Mouse (Mus musculus): ENCODE measurements around the gene Cradd. TPM values are rescaled to one million over a fixed set of nuclear protein-coding genes. Genes with fewer than 3 reads are reported as not detected.
A peak's percentile ranks its signal among the peaks of the same experiment; 100 is the strongest.

Gene Cradd
- total RNA-seq, 2 experiments from 2014 or later = 10.5 TPM

DNA sequence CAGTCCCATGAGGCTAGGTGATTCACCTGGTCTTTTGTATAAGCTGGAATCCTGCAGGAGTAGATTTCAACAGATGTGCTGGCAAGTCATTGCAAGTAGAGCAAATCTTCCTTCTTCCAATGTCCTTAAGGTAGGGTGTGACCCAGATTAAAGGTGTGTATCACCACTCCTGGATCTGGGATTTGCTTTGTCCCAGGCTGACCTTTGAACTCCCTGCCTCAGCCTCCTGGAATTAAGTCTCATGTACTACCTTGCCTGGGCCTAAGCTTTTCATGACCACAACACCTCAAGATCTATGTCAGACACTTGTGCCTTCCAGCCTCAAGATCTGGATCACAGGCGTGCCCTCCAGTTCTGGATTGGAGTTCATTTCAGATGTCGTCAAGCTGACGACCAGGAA, 41.9 kb downstream of the Cradd start:
- no peak for DNase-seq
- intact Hi-C loops (cut with DNase I) = no loop called here

DNA sequence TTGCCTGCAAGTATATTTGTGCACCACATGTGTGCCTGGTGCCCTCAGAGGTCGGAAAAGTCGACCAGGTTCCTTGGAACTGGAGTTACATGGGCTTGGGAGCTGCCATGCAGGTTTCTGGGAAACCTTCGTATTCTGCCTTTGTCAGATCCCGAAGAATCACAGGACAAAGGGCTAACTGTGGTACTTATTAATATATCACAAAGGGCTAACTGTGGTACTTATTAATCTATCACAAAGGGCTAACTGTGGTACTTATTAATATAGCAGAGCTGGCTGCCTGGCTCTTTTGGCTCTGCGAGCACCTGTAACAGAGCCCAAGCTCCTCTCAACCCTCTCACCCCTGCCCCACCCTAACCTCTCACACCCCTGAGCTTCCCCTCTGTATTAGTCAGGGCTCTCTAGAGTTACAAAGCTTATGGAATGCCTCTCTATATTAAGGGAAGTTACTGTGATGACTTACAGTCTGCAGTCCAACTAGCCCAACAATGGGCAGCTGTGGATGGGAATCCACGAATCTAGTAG, 42.4 kb downstream of the Cradd start:
- DNase-seq = no peak
- intact Hi-C loops (cut with DNase I) = no loop called here

DNA sequence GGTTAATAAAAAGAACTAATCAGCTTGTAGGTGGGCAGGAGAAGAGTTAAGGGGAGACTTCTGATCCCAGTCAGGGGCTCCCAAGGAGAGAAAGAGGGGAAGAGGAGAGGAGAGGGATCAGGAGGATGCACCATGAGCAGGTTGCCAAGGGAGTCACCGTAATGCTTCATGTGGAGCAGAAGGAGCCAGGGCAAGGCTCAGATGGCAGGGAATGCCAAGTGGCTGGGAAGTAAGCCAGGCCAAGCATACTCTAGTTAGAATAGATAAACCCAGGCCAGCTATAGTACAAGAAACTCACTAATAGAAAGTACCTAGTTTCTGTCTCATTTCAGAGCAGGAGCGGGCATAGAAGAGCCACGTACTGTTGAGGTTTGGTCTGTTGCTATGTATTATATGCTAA, 43.6 kb downstream of the Cradd start:
- intact Hi-C loops (cut with DNase I) = no loop called here
- DNase-seq = peak; percentile 57 to 75

GRCm38 (mm10) chr10:95279459-95279858, 44.5 kb downstream of the Cradd start:
- intact Hi-C loops (cut with DNase I) = no loop called here
- DNase-seq = no peak

DNA sequence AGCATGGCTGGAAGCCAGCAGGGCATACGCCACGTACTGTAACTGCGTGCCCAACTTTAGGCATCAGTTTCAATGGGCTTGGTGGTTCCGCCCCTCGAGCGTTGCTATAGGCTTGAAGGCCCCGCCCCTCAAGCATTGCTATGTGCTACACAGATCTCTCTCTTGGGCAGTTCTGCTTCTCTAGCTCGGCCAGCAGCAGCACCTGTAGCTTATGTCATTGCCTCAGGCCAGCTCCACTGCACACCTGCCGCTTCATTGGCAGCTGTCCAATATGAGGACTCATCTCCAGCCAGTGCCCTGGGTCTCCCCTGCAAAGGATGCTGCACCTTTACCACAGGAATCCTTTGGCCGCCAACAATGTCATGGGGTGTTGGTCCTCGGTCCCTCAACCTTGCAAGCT, 45.8 kb downstream of the Cradd start:
- intact Hi-C loops (cut with DNase I) = no loop called here
- DNase-seq = no peak

DNA sequence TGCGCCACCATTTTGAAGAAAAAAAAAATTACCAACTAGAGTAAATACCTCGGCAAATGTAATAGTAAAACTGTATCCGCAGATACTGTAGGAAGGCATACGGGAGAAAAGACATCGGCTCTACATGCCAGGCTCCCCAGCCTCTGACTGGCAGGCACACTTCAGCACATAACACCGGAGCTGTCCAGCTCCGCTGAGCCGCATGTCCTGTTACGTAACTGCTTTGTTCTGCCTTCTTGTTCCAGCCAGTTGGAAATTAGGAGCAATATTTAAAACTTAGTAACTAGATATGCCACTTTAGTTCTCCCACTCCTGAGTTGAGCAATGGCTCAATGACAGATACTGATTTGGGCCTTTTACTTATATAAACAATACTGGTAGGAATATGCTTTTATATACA, 48.4 kb downstream of the Cradd start:
- no peak for DNase-seq
- intact Hi-C loops (cut with DNase I) = no loop called here

GRCm38 (mm10) chr10:95273226-95273625, 50.7 kb downstream of the Cradd start:
- DNase-seq = no peak
- intact Hi-C loops (cut with DNase I) = no loop called here

DNA sequence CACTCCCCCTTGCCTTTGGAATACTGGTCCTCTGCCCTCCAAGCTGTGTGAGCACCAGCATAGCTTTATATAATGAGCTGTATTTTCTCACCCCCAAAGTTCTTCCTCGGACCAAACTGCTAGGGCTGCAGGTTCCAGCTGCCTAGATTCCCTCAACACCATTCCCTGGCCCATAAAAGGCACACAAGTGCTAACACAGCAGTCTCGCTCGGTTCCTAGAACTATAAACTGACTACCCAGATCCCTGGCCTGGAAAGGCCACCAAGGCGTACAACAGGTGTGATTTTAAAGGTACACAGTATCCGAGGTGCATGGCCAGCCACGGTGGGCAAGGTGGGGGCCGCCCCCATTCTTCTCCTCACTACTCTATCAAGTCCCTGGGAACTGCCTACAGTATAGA, 54.8 kb downstream of the Cradd start:
- DNase-seq = no peak
- intact Hi-C loops (cut with DNase I) = loop anchor here (5.0 kb wide), 1 partner anchor 43 kb away; no protein-coding TSS in a partner anchor

GRCm38 (mm10) chr10:95268366-95268765, 55.6 kb downstream of the Cradd start:
- no peak for DNase-seq
- intact Hi-C loops (cut with DNase I) = loop anchor here (5.0 kb wide), 1 partner anchor 44 kb away; no protein-coding TSS in a partner anchor

- intact Hi-C loops (cut with DNase I) = loop anchor here (5.0 kb wide), 1 partner anchor 45 kb away; no protein-coding TSS in a partner anchor
- no peak for DNase-seq
Measured at GRCm38 (mm10) chr10:95266983-95267382, 57.0 kb downstream of the Cradd start.

DNA sequence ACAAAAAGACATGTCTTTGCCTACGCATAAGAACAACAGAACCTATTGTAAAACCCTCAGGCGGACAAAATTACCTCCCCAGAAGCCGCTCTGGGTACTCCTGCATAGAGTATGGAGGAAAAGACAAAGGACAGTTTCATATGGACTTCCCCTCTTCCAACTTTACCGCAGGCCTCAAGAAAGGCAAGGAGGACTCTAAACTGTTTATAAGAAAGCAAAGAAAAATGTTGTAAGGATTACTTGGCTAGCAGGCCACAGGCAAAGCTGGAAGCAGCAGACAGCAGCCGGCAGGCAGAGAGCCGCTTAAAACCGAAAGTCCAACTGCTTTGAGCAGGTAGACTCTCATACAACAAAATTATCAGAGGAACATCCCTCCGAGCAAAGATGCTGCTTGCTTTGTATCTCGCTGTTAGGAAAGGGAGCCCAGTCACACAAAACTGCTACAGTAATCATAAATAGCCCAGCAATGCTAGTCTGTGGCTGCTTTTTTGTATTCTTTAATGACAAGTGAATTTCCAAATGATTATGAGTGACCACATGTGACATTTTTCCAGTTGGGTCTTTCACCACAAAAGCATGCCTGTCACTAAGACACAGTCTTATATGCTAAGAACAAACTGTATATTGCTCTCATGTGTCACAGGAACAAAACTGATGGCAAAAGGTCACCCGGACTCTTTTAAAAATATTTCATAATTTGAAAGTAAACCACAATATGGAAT, 57.7 kb downstream of the Cradd start:
- intact Hi-C loops (cut with DNase I) = loop anchor here (5.0 kb wide), 1 partner anchor 46 kb away; no protein-coding TSS in a partner anchor
- peak in 1 of 2 experiments; percentile 36 for DNase-seq

- intact Hi-C loops (cut with DNase I) = loop anchor here (2.0 to 5.0 kb wide), 2 partner anchors 47 to 57 kb away; no protein-coding TSS in a partner anchor
- no peak for DNase-seq
Measured at GRCm38 (mm10) chr10:95265576-95265975, 58.4 kb downstream of the Cradd start.

DNA sequence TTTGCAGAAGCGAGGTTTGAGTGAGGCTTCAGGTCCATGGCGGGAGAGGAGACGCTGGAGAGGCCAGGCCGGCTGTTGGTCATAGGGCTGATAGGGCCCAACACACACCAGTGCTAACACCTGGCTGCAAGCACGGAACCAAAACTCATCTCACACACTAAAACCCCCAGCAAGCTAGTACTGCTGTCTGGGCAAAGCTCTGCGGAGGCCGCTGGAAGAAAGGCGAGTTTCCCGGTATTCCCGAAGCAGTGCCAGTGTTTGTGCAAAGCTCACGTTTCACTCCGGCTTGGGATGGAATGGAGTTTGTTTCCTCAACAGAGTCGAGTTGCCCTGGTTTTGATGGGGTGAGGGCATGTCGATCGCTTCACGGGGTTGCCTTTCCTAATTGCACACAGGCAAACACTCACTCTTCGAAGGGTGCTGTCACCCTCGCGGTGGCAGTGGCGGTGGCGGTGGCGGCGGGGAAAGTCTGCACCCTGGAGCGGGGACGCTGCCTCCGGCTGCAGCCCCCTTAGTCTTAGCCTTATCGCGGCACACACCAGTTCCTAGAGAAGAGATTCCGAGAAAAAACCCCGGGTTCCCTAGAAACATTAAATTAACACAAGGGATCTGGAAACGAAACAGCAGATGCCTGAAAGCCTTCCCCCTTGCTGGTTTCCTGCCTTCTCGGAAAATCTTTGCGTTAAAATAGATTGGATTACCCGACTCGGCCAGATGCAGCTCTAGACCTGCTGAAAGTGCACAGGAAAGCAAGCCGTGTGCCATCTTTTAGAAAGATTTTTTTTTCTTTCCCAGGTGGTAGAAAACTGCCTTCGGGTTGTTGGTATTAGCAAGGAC, 59.2 kb downstream of the Cradd start:
- DNase-seq = peak; percentile 69 to 72
- intact Hi-C loops (cut with DNase I) = loop anchor here (2.0 to 5.0 kb wide), 2 partner anchors 48 to 58 kb away; no protein-coding TSS in a partner anchor

- no peak for DNase-seq
- intact Hi-C loops (cut with DNase I) = loop anchor here (2.0 kb wide), 1 partner anchor 154 kb away; the partner anchor contains the start of gene Socs2
Measured at GRCm38 (mm10) chr10:95262388-95262787, 61.5 kb downstream of the Cradd start.

DNA sequence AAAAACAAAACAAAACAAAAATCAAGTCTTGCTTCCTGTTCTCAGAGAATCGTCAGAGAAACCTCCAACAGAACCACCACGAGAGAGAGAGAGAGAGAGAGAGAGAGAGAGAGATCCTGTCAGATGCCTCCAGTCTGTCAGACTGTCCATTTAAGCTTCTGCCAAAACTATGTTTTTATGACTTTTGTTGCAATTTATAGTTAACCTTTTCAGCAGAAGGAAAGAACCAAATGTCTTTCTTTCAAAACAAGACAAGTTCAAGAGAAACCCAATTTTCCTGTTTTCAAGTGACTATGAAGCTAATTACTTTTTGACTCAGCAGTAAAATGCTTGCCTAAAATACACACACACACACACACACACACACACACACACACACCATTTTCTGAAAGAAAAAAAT, 62.7 kb downstream of the Cradd start:
- intact Hi-C loops (cut with DNase I) = no loop called here
- DNase-seq = no peak

GRCm38 (mm10) chr10:95260420-95260819, 63.5 kb downstream of the Cradd start:
- DNase-seq = peak; percentile 56 to 73
- intact Hi-C loops (cut with DNase I) = no loop called here

- intact Hi-C loops (cut with DNase I) = no loop called here
- DNase-seq = peak in 1 of 2 experiments; percentile 43
Measured at GRCm38 (mm10) chr10:95258471-95259155, 65.3 kb downstream of the Cradd start.

DNA sequence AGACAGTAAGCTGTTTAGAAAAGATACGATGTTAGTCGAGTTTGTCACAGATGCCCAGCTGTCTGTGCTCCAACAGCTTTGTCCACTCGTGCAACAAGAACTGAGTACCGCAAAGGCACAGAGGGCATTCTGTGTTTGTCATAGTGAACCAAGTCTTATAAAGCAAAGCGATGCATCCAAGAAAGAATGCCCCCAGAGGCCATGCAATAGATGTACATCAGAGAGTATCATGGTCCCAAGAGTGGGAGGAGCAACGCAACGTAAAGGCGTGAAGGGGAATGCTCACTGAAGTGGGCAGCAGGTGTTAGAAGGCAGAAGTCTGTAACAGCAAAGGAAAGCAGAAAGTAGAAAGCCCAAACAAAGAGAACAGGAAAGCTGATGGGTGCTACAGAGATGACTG, 66.0 kb downstream of the Cradd start:
- DNase-seq = no peak
- intact Hi-C loops (cut with DNase I) = no loop called here

DNA sequence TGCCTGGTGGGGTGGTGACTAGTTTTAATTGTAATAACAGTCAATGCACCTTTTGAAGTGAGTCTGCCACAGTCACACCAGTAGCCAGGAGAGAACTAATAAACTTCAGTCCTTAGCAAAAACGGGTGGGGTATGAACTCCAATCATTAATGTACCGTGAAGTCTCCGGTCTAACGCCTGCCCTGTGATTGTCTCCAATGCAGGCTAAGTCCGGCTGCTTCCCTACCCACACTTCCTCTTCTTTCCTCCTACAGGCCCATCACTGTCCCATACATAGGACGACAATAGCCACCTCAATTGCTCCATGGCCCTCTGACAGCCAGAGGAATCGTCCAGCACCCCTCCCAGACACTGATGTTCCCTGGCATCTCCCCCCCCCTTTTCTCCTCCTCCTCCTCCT, 67.8 kb downstream of the Cradd start:
- intact Hi-C loops (cut with DNase I) = no loop called here
- DNase-seq = no peak

DNA sequence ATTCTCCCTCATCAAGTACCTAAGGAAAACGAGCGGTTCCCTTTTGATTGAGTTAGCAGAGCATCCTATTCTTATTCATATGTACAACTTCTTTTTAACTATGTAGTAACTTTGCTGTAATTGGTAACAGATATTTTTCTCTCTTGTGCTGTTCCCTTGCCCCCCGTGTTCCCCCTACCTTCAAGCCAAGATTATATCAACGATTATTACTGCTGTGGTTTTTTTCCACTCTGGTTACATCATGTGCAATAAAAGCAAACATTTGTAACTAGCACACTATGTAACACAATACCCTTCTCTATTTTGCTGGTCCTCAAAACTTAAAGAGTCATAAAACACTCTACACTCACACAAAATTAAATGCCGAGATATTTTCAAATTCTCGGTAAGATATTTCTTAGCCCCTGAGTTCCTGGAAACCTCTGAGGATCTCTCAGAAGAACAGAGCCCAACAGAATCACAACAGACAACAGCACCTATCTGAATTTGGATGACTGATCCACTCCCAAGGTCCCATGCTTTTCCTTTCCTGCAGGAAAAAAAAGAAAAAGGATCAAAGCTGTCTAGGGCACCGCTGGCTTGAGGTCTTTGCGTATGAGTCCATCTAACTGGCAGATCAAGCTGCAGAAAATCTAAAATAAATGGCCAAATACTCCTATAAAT, 68.8 kb downstream of the Cradd start:
- no peak for DNase-seq
- intact Hi-C loops (cut with DNase I) = no loop called here
